Mouse (Mus musculus) forebrain, postnatal 0 days (tissue): ENCODE measurements around the gene Phgr1. TPM values are rescaled to one million over a fixed set of nuclear protein-coding genes. Genes with fewer than 3 reads are reported as not detected.

ENCODE experiments used
- ATAC-seq: fragments of 200-750 bp; cut with Nextera tagmentation; 2 replicates; pipeline ENCODE4 v1.8.0; 2017; ENCODE audit warnings: mild to moderate bottlenecking, moderate library complexity
- DNase-seq: peaks from one replicate; pipeline ENCODE4 v3.0.0-alpha.2; 2015
- H3K27ac ChIP-seq: fragments of 300-500 bp; sonication (generic); 2 replicates; pipeline ENCODE4 v1.5.1; 2014; ENCODE audit warnings: low read depth, mild to moderate bottlenecking, antibody characterized with exemption, low read length, moderate library complexity, mixed read lengths
- H3K27me3 ChIP-seq: fragments of 300-500 bp; sonication (generic); 2 replicates; pipeline ENCODE4 v1.6.1; 2014; ENCODE audit warnings: mild to moderate bottlenecking, low read length, mixed read lengths; ENCODE audit not compliant: insufficient read depth
- H3K36me3 ChIP-seq: fragments of 300-500 bp; sonication (generic); 2 replicates; pipeline ENCODE4 v1.6.1; 2014; ENCODE audit warnings: mild to moderate bottlenecking, moderate library complexity; ENCODE audit not compliant: insufficient read depth
- H3K4me1 ChIP-seq: fragments of 300-500 bp; sonication (generic); 2 replicates; pipeline ENCODE4 v1.6.1; 2014; ENCODE audit warnings: antibody characterized with exemption; ENCODE audit not compliant: insufficient read depth
- H3K4me2 ChIP-seq: fragments of 300-500 bp; sonication (generic); 2 replicates; pipeline ENCODE4 v1.6.1; 2014; ENCODE audit warnings: low read depth, mild to moderate bottlenecking, moderate library complexity
- H3K4me3 ChIP-seq: fragments of 300-500 bp; sonication (generic); 2 replicates; pipeline ENCODE4 v1.5.1; 2014; ENCODE audit warnings: low read depth, low read length, mixed read lengths
- H3K9ac ChIP-seq: fragments of 300-500 bp; sonication (generic); 2 replicates; pipeline ENCODE4 v1.6.1; 2014; ENCODE audit warnings: mild to moderate bottlenecking
- H3K9me3 ChIP-seq: fragments of 300-500 bp; sonication (generic); 2 replicates; pipeline ENCODE4 v1.6.1; 2016; ENCODE audit warnings: low read length
- CTCF ChIP-seq: sonication (generic); IDR thresholded peaks from 2 replicates; pipeline ENCODE4 v1.5.1; 2016; ENCODE audit warnings: antibody characterized with exemption, control low read depth, low read depth
- WGBS: fragments of 180-500 bp; shearing (Covaris S2); extraction: QIAGEN DNeasy Blood & Tissue Kit; methylation state at CpG from one replicate; pipeline ENCODE4 v1.1.7; 2014; 5-methylcytosine and 5-hydroxymethylcytosine counted together
- polyA plus RNA-seq: library from polyadenylated mRNA; unstranded; fragments of >200 nt; fragmentation: Nextera tagmentation; extraction: Ambion mirVana; gene quantifications from 2 replicates; pipeline ENCODE4 v1.2.1, GENCODE M21; 2015
- total RNA-seq: library from RNA; depleted of rRNA; stranded (reverse); fragments of >200 nt; gene quantifications from 2 replicates; pipeline ENCODE4 v1.2.3, GENCODE M21; 2014

The Phgr1 gene
- total and polyA plus RNA-seq, 2 experiments from 2014 or later, result not detected

DNA sequence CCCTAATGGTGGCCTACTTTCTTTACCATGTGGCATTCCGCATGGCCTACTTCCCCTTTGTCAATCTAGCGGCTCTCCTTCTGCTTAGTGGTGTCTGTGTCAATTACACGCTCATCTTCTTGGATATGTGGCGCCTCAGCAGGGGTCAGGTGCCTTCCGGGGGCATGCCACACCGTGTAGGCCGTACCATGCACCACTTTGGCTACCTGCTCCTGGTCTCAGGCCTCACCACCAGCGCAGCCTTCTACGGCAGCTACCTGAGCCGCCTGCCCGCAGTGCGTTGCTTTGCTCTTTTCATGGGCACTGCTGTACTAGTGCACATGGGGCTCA, 17.6 kb downstream of the Phgr1 start:
- Histone ChIP-seq H3K4me2 (peak overlapping the region; percentile 21; the same call in 1 of the 2 replicates), H3K9ac (no peak overlapping the region), H3K4me3 (no peak overlapping the region), H3K27ac (no peak overlapping the region), H3K9me3 (no peaks in the 10 kb centered on the region), H3K36me3 (peaks cover 52% of the 10 kb centered on the region), H3K27me3 (no peaks in the 10 kb centered on the region), H3K4me1 (no peaks in the 10 kb centered on the region)
- ATAC-seq (no peak; the same call in 1 of the 2 replicates), DNase-seq (no peak)
- TF ChIP-seq CTCF, result no peak
- 55% methylated on average over 12 of the region's 12 CpGs for WGBS

GRCm38 (mm10) chr2:118790551-118791525, 18.3 kb downstream of the Phgr1 start:
- TF ChIP-seq CTCF, result peak; percentile 65
- no peaks in the 10 kb centered on the region for H3K9me3 ChIP-seq
- H3K27ac ChIP-seq, result no peak overlapping the region
- ATAC-seq (peak; percentile 69), DNase-seq (peak; percentile 61)
- H3K27me3 ChIP-seq, result no peaks in the 10 kb centered on the region
- 23% methylated on average over 44 of the region's 44 CpGs for WGBS
- H3K4me3 ChIP-seq, result no peak overlapping the region
- H3K9ac ChIP-seq, result no peak overlapping the region
- H3K36me3 ChIP-seq, result peaks cover 50% of the 10 kb centered on the region
- H3K4me2 ChIP-seq, result peak overlapping the region; percentile 21; the same call in 1 of the 2 replicates
- H3K4me1 ChIP-seq, result no peaks in the 10 kb centered on the region

- H3K27ac ChIP-seq, result no peak overlapping the region
- no peaks in the 10 kb centered on the region for H3K27me3 ChIP-seq
- H3K36me3 ChIP-seq, result peaks cover 41% of the 10 kb centered on the region
- no peaks in the 10 kb centered on the region for H3K4me1 ChIP-seq
- no peak for TF ChIP-seq CTCF
- 91% methylated on average over 26 of the region's 26 CpGs for WGBS
- ATAC-seq (no peak), DNase-seq (no peak)
- H3K9ac ChIP-seq, result no peak overlapping the region
- H3K4me2 ChIP-seq, result no peak overlapping the region
- no peak overlapping the region for H3K4me3 ChIP-seq
- no peaks in the 10 kb centered on the region for H3K9me3 ChIP-seq
Measured at GRCm38 (mm10) chr2:118791591-118792258, 19.2 kb downstream of the Phgr1 start.

- DNase-seq, result no peak
Measured at GRCm38 (mm10) chr2:118792259-118792613, 19.7 kb downstream of the Phgr1 start.

GRCm38 (mm10) chr2:118793636-118794035, 21.1 kb downstream of the Phgr1 start:
- Histone ChIP-seq H3K4me1 (no peaks in the 10 kb centered on the region), H3K9me3 (no peaks in the 10 kb centered on the region), H3K36me3 (peaks cover 25% of the 10 kb centered on the region; the same call in 1 of the 2 replicates), H3K4me2 (no peak overlapping the region), H3K4me3 (no peak overlapping the region), H3K9ac (no peak overlapping the region), H3K27me3 (no peaks in the 10 kb centered on the region), H3K27ac (no peak overlapping the region)
- WGBS, result 95% methylated on average over 4 of the region's 4 CpGs
- DNase-seq (no peak), ATAC-seq (no peak)
- no peak for TF ChIP-seq CTCF

More at GRCm38 (mm10) chr2:118792259-118792613, 19.7 kb downstream of the Phgr1 start:
- 72% methylated on average over 4 of the region's 4 CpGs for WGBS
- Histone ChIP-seq H3K36me3 (peaks cover 36% of the 10 kb centered on the region), H3K9me3 (no peaks in the 10 kb centered on the region), H3K27ac (no peak overlapping the region), H3K4me3 (no peak overlapping the region), H3K4me1 (no peaks in the 10 kb centered on the region), H3K4me2 (no peak overlapping the region), H3K27me3 (no peaks in the 10 kb centered on the region), H3K9ac (no peak overlapping the region)
- TF ChIP-seq CTCF, result no peak
- ATAC-seq, result no peak

GRCm38 (mm10) chr2:118802542-118803118, 30.1 kb downstream of the Phgr1 start:
- Histone ChIP-seq H3K4me2 (no peak overlapping the region), H3K9me3 (no peaks in the 10 kb centered on the region), H3K4me3 (no peak overlapping the region), H3K9ac (no peak overlapping the region), H3K36me3 (no peaks in the 10 kb centered on the region), H3K27ac (no peak overlapping the region), H3K27me3 (no peaks in the 10 kb centered on the region), H3K4me1 (no peaks in the 10 kb centered on the region)
- WGBS, result 73% methylated on average over 4 of the region's 4 CpGs
- ATAC-seq, result no peak
- TF ChIP-seq CTCF, result no peak
- no peak for DNase-seq
